Mouse (Mus musculus) liver, adult 2 months (tissue): ENCODE data around the gene Ddost.

Experiments used
- CTCF ChIP-seq: fragments of 200-500 bp; IDR thresholded peaks from 2 replicates; pipeline ENCODE4 v1.5.1; 2011; ENCODE audit warnings: low read depth, low read length, control low read depth
- POLR2A ChIP-seq: fragments of 200-500 bp; IDR thresholded peaks from 2 replicates; pipeline ENCODE4 v1.6.1; 2011; ENCODE audit warnings: low read length, control low read depth; ENCODE audit not compliant: insufficient read depth; ENCODE audit errors: extremely low read depth

- no peak for TF ChIP-seq CTCF
- TF ChIP-seq POLR2A, result no peak
Observed at GRCm38 (mm10) chr4:138257116-138257687, 47.3 kb upstream of the Ddost start.
